14 mouse cellular contexts compared by ENCODE assay signal in the genomic region with DNA sequence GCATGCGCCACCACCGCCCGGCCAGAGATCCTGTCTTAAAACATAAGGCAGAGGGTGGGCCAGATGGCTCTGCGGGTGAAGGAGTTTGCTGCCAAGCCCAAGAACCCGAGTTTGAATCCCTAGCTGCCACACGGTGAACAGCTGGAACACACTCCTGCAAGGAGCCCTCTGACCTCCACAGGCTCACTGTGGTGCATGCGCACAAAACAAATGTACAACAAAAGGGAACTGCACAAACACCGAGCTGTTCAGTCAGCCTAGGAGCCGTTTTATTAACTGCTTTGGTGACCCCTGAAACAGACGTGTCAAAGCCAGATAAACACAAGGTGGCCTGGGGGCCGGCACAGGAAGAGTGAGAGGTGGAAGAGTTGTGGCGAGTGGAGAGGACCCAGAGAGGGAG. TPM values are rescaled to one million over a fixed set of nuclear protein-coding genes. Genes with fewer than 3 reads are reported as not detected.
DNase-seq lines count a peak whose midpoint lies in the region; ATAC-seq and TF ChIP-seq lines count a peak whose summit lies in the region.
"Had no signal": no experiment of that assay in that cellular context is flagged by ENCODE, and none has a peak within 500 bp of the region (broad histone marks: within the 10 kb centered on the region; RNA-seq: fewer than 3 reads in every experiment).

No protein-coding gene starts in this region.

- no peak; the same call in 1 of the 2 replicates for ATAC-seq in heart, embryonic 16.5 days (replicated peaks; ENCODE audit: extremely low read depth, insufficient read depth, low FRiP score)
- no peak for ATAC-seq in limb, embryonic 12.5 days (ENCODE audit: insufficient number of reproducible peaks, insufficient read depth, low FRiP score, low TSS enrichment, low read depth)
- ATAC-seq: forebrain, embryonic 14.5 days had no signal

- no peak for TF ChIP-seq CTCF in E14TG2a.4 (conservative IDR thresholded peaks at IDR 0.05; ENCODE audit: low read length)

- intact Hi-C loops in heart, postnatal 14 days (cut with DNase I) = no loop called here

- WGBS in heart, embryonic 16.5 days = 35% methylated on average over 12 of the region's 12 CpGs
- WGBS in limb, embryonic 12.5 days = 43% methylated on average over 12 of the region's 12 CpGs

- peak overlapping the region; percentile 38 for H3K4me3 ChIP-seq in heart, embryonic 16.5 days (ENCODE audit: low read length)
- H3K4me3 ChIP-seq in E14TG2a.4 (replicated peaks; ENCODE audit: low read length) = peak overlapping the region; percentile 78
- peak overlapping the region; percentile 16 for H3K4me3 ChIP-seq in limb, embryonic 12.5 days (replicated peaks)
- H3K4me3 ChIP-seq: neural tube, embryonic 13.5 days had no signal

- H3K27ac ChIP-seq in heart, embryonic 16.5 days (ENCODE audit: low read length) = no peak overlapping the region; the same call in 1 of the 2 replicates
- H3K27ac ChIP-seq in limb, embryonic 12.5 days = no peak overlapping the region
- H3K27ac ChIP-seq: neural tube, embryonic 13.5 days had no signal

- DNase-seq in heart, postnatal 14 days = no peak
- peak; percentile 39 for DNase-seq in MN1 (ENCODE audit: low spot score)
- no peak for DNase-seq in spleen, postnatal 14 days (ENCODE audit: low spot score in 2 of 2)
- DNase-seq in c-Kit-positive CD71-positive TER-119-positive erythroid progenitor cells, embryonic 14.5 days (ENCODE audit: low spot score) = no peak
- DNase-seq: adrenal gland, adult 8-10 months; thymus, postnatal 36 days had no signal

- H3K27me3 ChIP-seq in heart, embryonic 16.5 days (ENCODE audit: control insufficient read depth, insufficient read depth, low read length) = peaks cover 39% of the 10 kb centered on the region
- peaks cover 79% of the 10 kb centered on the region for H3K27me3 ChIP-seq in E14TG2a.4 (ENCODE audit: insufficient read depth, low read length)
- H3K27me3 ChIP-seq in limb, embryonic 12.5 days = peaks cover 91% of the 10 kb centered on the region

- peaks cover 12% of the 10 kb centered on the region for H3K9me3 ChIP-seq in heart, embryonic 16.5 days (replicated peaks; ENCODE audit: control insufficient read depth, low read length)
- H3K9me3 ChIP-seq in E14TG2a.4 (ENCODE audit: low read length) = peaks cover 10% of the 10 kb centered on the region
- H3K9me3 ChIP-seq in limb, embryonic 12.5 days = peaks cover 17% of the 10 kb centered on the region

- peak overlapping the region; percentile 63 for H3K9ac ChIP-seq in heart, embryonic 16.5 days (ENCODE audit: low read length)
- no peak overlapping the region for H3K9ac ChIP-seq in limb, embryonic 12.5 days (replicated peaks)
- H3K9ac ChIP-seq: neural tube, embryonic 13.5 days had no signal

- H3K36me3 ChIP-seq in heart, embryonic 16.5 days (ENCODE audit: control insufficient read depth, insufficient read depth) = peaks cover 4% of the 10 kb centered on the region; the same call in 1 of the 2 replicates
- no peaks in the 10 kb centered on the region for H3K36me3 ChIP-seq in E14TG2a.4 (ENCODE audit: insufficient read depth, low read length)
- no peaks in the 10 kb centered on the region for H3K36me3 ChIP-seq in limb, embryonic 12.5 days

- peak overlapping the region; percentile 61 for H3K4me2 ChIP-seq in heart, embryonic 16.5 days (ENCODE audit: low read depth, low read length)
- H3K4me2 ChIP-seq in limb, embryonic 12.5 days = peak overlapping the region; percentile 26; the same call in 1 of the 2 replicates

- peaks cover 14% of the 10 kb centered on the region for H3K4me1 ChIP-seq in heart, embryonic 16.5 days (ENCODE audit: control insufficient read depth, insufficient read depth, low read length)
- H3K4me1 ChIP-seq in E14TG2a.4 (replicated peaks; ENCODE audit: low read depth, low read length) = peaks cover 46% of the 10 kb centered on the region
- peaks cover 25% of the 10 kb centered on the region for H3K4me1 ChIP-seq in limb, embryonic 12.5 days (replicated peaks)

RNA-seq across cellular contexts. Expression of gene Plin5, which starts 2.0 kb away (rescaled TPM):
- polyA plus RNA-seq in heart, embryonic 16.5 days (2015; fragmentation: Nextera tagmentation; extraction: Ambion mirVana) = 1.6 and 2.7 TPM in 2 replicates
- total RNA-seq in heart, postnatal 14 days (2021) = 100 to 1,000 TPM; 154 to 166 TPM
- 0.10 TPM in 2 replicates for polyA plus RNA-seq in limb, embryonic 12.5 days (2016; fragmentation: Nextera tagmentation; extraction: Ambion mirVana)
- total RNA-seq: hematopoietic stem cell, adult 5-6 weeks; megakaryocyte-erythroid progenitor cell, adult 5-6 weeks; MEL had no signal

RNA-seq across cellular contexts. Expression of gene Lrg1, which starts 2.4 kb away (rescaled TPM):
- polyA plus RNA-seq in heart, embryonic 16.5 days (2015; fragmentation: Nextera tagmentation; extraction: Ambion mirVana) = 2.0 and 2.4 TPM in 2 replicates
- 10 to 100 TPM; 36.7 to 45.8 TPM for total RNA-seq in heart, postnatal 14 days (2021)
- 0.24 TPM in 1 of 2 replicates, not detected in the other for polyA plus RNA-seq in limb, embryonic 12.5 days (2016; fragmentation: Nextera tagmentation; extraction: Ambion mirVana)
- total RNA-seq: MEL had no signal
- polyA plus RNA-seq: forebrain, embryonic 14.5 days had no signal

RNA-seq across cellular contexts. Expression of gene Plin4, which starts 9.8 kb away (rescaled TPM):
- 1.7 TPM in 2 replicates for polyA plus RNA-seq in heart, embryonic 16.5 days (2015; fragmentation: Nextera tagmentation; extraction: Ambion mirVana)
- 100 to 1,000 TPM; 125 to 147 TPM for total RNA-seq in heart, postnatal 14 days (2021)
- 0.12 and 0.23 TPM in 2 replicates for polyA plus RNA-seq in limb, embryonic 12.5 days (2016; fragmentation: Nextera tagmentation; extraction: Ambion mirVana)
- total RNA-seq: hematopoietic stem cell, adult 5-6 weeks; megakaryocyte-erythroid progenitor cell, adult 5-6 weeks had no signal

RNA-seq across cellular contexts. Expression of gene Sema6b, which starts 20.7 kb away (rescaled TPM):
- polyA plus RNA-seq in heart, embryonic 16.5 days (2015; fragmentation: Nextera tagmentation; extraction: Ambion mirVana) = 0.70 and 1.2 TPM in 2 replicates
- total RNA-seq in heart, postnatal 14 days (2021) = 10 to 100 TPM; 14.5 to 14.7 TPM
- polyA plus RNA-seq in limb, embryonic 12.5 days (2016; fragmentation: Nextera tagmentation; extraction: Ambion mirVana) = 3.1 and 3.3 TPM in 2 replicates

RNA-seq across cellular contexts. Expression of gene Hdgfl2, which starts 40.0 kb away (rescaled TPM):
- 82.7 and 88.3 TPM in 2 replicates for polyA plus RNA-seq in heart, embryonic 16.5 days (2015; fragmentation: Nextera tagmentation; extraction: Ambion mirVana)
- total RNA-seq in heart, postnatal 14 days (2021) = 10 to 100 TPM; 37.3 to 39.8 TPM
- 176 and 189 TPM in 2 replicates for polyA plus RNA-seq in limb, embryonic 12.5 days (2016; fragmentation: Nextera tagmentation; extraction: Ambion mirVana)

Comparison
In these comparisons a context has a peak if more than half of its experiments do, and no peak if none do; other contexts are left out.
1. H3K4me3 ChIP-seq: peak in every context shown above with its lines; median percentile 78 in E14TG2a.4; 38 in heart, embryonic 16.5 days; 16 in limb, embryonic 12.5 days.